Mouse (Mus musculus) stomach, postnatal 0 days (tissue): ENCODE results near the gene Mapk1ip1l.

Source experiments
- CTCF ChIP-seq: IDR thresholded peaks from 2 replicates; pipeline ENCODE4 v1.5.1; 2016; ENCODE audit warnings: antibody characterized with exemption, low read depth, mild to moderate bottlenecking, moderate library complexity
- EP300 ChIP-seq: optimal IDR thresholded peaks from 2 replicates; pipeline ENCODE3; 2016; ENCODE audit warnings: antibody characterized with exemption

DNA sequence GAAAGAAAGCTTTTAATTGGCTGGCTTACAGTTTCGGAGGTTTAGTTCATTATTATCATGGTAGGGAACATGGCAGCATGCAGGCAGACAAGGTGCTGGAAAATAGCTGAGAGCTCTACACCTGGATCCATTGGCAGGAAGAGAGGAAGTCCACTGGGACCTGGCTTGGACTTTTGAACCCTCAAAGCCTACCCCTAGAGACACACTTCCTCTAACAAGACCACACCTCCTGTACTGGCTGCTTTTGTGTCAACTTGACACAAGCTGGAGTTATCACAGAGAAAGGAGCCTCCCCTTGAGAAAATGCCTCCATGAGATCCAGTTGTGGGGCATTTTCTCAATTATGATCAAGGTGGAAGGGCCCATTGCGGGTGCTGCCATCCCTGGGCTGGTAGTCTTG lies 12.8 kb upstream of the Mapk1ip1l start:
- TF ChIP-seq CTCF, result no peak
- no peak for TF ChIP-seq EP300
